Mouse (Mus musculus): ENCODE data around the gene Cyp19a1. TPM values are rescaled to one million over a fixed set of nuclear protein-coding genes. Genes with fewer than 3 reads are reported as not detected.

Cyp19a1 gene
- polyA plus RNA-seq, 1 experiment from 2014 or later: not detected

DNA sequence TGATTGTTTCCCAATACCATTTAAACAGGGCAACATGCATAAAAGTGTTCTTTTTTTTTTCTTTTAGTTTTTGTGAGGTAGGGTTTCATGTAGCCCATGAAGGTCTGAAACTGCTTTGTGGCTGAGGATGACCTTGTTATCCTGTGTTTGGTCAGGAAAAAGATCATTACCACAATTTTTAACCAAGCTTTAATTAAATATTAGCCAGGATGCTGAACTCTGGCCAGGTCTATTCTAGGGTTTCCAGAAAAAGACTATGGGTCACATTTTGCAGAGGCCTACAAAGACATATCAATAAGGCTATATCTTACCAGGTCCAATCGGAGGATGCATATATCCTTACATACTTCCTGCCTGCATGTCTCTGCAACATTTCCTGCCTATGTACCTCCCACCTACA is 128.7 kb downstream of the Cyp19a1 start:
- Histone ChIP-seq H3K27ac (ENCODE audit: low read depth, low read length) (no peak overlapping the region), H3K4me3 (ENCODE audit: low read depth, low read length) (no peak overlapping the region), H3K9ac (ENCODE audit: low read depth, low read length) (no peak overlapping the region), H3K36me3 (ENCODE audit: control insufficient read depth, insufficient read depth, low read length) (no peaks in the 10 kb centered on the region), H3K27me3 (ENCODE audit: control insufficient read depth, insufficient read depth, low read length) (no peaks in the 10 kb centered on the region), H3K4me1 (ENCODE audit: control insufficient read depth, insufficient read depth, low read length) (no peaks in the 10 kb centered on the region), H3K4me2 (no peak overlapping the region), H3K9me3 (replicated peaks; ENCODE audit: control insufficient read depth, low read length) (no peaks in the 10 kb centered on the region)
- no peak for ATAC-seq (replicated peaks; ENCODE audit: insufficient number of reproducible peaks, low FRiP score, low TSS enrichment)
- 70% methylated on average over 1 of the region's 1 CpGs for WGBS (ENCODE audit: insufficient replicate concordance)

Other genes starting within 250 kb of the Cyp19a1 start
- gene Tnfaip8l3, start 199.7 kb downstream of the Cyp19a1 start, polyA plus RNA-seq (2014; fragmentation: Nextera tagmentation; extraction: Ambion mirVana): 0.19 TPM in 1 of 2 replicates, not detected in the other
- gene Gldn, start 18.4 kb upstream of the Cyp19a1 start, polyA plus RNA-seq (2014; fragmentation: Nextera tagmentation; extraction: Ambion mirVana): not detected in 2 replicates
- gene Dmxl2, start 233.5 kb upstream of the Cyp19a1 start, polyA plus RNA-seq (2014; fragmentation: Nextera tagmentation; extraction: Ambion mirVana): 7.6 and 12.5 TPM in 2 replicates

Measured in heart, embryonic 11.5 days (tissue).